Mouse (Mus musculus): ENCODE data around the gene Scand1.

Gene Scand1

GRCm38 (mm10) chr2:156307261-156307660 is 5.2 kb downstream of the Scand1 start:
- in situ Hi-C loops (cut with MseI, MboI) = no loop called here

- in situ Hi-C loops (cut with MseI, MboI) = no loop called here
Observed at GRCm38 (mm10) chr2:156305818-156306217, 6.7 kb downstream of the Scand1 start.

GRCm38 (mm10) chr2:156304351-156304750 is 8.2 kb downstream of the Scand1 start:
- in situ Hi-C loops (cut with MseI, MboI) = no loop called here

GRCm38 (mm10) chr2:156302063-156302462 is 10.4 kb downstream of the Scand1 start:
- in situ Hi-C loops (cut with MseI, MboI) = no loop called here

GRCm38 (mm10) chr2:156298458-156298857 is 14.0 kb downstream of the Scand1 start:
- in situ Hi-C loops (cut with MseI, MboI) = no loop called here

GRCm38 (mm10) chr2:156297653-156298052 is 14.9 kb downstream of the Scand1 start:
- in situ Hi-C loops (cut with MseI, MboI) = no loop called here

GRCm38 (mm10) chr2:156296190-156296589 is 16.3 kb downstream of the Scand1 start:
- in situ Hi-C loops (cut with MseI, MboI) = no loop called here

GRCm38 (mm10) chr2:156295601-156296063 is 16.9 kb downstream of the Scand1 start:
- in situ Hi-C loops (cut with MseI, MboI) = no loop called here

- in situ Hi-C loops (cut with MseI, MboI) = no loop called here
Observed at GRCm38 (mm10) chr2:156291998-156292397, 20.5 kb downstream of the Scand1 start.

- in situ Hi-C loops (cut with MseI, MboI) = no loop called here
Observed at GRCm38 (mm10) chr2:156289552-156290160, 22.8 kb downstream of the Scand1 start.

- in situ Hi-C loops (cut with MseI, MboI) = no loop called here
Observed at GRCm38 (mm10) chr2:156288222-156288621, 24.3 kb downstream of the Scand1 start.

GRCm38 (mm10) chr2:156286733-156287132 is 25.8 kb downstream of the Scand1 start:
- in situ Hi-C loops (cut with MseI, MboI) = no loop called here

- in situ Hi-C loops (cut with MseI, MboI) = no loop called here
Observed at GRCm38 (mm10) chr2:156285161-156285560, 27.3 kb downstream of the Scand1 start.

- in situ Hi-C loops (cut with MseI, MboI) = no loop called here
Observed at GRCm38 (mm10) chr2:156281227-156281626, 31.3 kb downstream of the Scand1 start.

GRCm38 (mm10) chr2:156278226-156279017 is 34.1 kb downstream of the Scand1 start:
- in situ Hi-C loops (cut with MseI, MboI) = no loop called here

- in situ Hi-C loops (cut with MseI, MboI) = no loop called here
Observed at GRCm38 (mm10) chr2:156272553-156272952, 40.0 kb downstream of the Scand1 start.

- in situ Hi-C loops (cut with MseI, MboI) = no loop called here
Observed at GRCm38 (mm10) chr2:156267636-156268035, 44.9 kb downstream of the Scand1 start.

- in situ Hi-C loops (cut with MseI, MboI) = no loop called here
Observed at GRCm38 (mm10) chr2:156263204-156263893, 49.2 kb downstream of the Scand1 start.

Data from mouse trophoblast stem cell (cell line).